Mouse (Mus musculus) ZHBTc4 (cell line): ENCODE results near the gene Phf21a.

Source experiments
- DNase-seq: peaks from one replicate; pipeline ENCODE4 v3.0.0-alpha.2; 2011; ENCODE audit warnings: low read depth, low spot score

Gene Phf21a

DNA sequence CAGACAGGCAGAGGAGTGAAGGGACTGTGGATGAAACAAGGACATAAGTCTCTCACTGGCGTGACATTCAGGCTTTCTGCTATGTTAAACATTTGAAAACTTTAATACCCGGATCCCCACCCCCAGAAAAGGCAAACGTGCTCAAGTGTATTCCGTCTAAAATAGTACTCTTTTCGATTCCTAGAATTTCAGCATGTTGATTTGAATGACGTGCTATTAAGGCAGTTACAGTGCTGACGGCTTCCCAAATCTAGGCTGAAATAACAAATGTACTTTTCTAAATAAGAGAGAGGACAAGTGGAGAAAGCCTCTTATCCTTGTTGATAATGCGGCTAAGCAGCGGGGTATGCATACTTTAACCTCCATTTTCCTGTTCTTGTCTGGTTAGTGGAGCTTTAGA, 137.1 kb downstream of the Phf21a start:
- DNase-seq: no peak

DNA sequence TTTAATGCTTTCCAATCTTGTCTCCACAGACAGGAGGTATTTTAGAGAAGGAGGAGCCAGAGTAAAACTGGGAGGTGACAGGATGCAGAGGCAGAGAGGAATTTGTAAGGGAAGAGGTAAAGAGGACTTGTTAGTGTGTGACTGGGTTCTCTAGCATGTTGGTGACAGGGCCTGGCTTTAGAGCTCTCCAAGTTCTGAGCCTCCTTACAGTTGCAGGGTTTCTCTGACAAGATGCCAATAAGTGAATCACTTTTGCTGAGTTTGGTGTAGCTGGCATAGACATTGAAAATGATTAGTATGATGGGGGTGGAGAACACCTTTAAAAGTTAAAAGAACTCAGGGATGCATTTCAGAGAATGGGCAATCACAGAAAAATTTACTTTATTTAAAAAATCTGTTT, 138.8 kb downstream of the Phf21a start:
- DNase-seq: no peak

DNA sequence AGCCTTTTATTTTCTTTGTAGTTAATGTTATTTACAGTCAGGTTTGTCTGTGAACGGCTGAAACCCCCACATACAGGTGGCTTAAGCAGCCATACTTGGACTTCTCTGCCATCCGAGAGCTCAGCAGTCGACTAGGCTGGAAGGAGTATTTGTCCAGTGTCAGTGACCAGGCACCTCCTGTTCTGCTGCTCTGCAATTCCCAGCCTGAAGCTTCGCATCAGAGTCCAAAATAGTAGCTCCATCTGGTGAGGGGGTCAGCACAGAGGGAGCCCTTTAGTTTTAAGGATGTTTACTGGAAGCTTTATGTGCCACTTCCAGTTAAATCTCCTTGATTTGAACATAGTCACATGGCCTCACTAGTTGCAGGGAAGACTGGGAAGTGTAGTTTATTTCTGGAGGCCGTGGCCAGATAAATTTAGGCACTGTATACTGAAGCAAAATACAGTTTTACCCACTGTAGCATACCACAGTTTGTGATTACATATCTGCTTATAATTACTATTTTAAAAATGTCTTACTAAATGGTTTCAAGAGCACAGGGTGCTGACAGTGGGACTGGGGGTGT, 141.9 kb downstream of the Phf21a start:
- no peak for DNase-seq

DNA sequence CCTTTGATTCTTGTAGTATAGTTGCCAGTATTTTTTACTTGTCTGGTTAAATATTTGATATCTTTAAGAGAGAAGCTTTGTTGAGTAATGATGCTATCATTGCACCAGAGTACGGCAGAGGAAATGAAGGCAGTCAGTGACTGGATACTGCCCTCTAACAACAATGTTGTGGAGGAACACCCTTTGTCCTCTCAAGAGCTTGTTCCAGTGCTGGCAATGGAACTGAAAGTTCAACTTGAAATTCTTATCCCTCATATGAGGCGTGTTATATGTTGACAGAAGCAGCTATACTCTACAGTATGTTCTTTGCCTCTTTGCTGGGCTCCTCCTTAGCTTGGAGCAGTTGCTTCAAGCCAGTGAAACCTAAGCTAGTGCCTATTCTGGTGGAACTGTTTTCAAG, 147.4 kb downstream of the Phf21a start:
- DNase-seq: no peak

DNA sequence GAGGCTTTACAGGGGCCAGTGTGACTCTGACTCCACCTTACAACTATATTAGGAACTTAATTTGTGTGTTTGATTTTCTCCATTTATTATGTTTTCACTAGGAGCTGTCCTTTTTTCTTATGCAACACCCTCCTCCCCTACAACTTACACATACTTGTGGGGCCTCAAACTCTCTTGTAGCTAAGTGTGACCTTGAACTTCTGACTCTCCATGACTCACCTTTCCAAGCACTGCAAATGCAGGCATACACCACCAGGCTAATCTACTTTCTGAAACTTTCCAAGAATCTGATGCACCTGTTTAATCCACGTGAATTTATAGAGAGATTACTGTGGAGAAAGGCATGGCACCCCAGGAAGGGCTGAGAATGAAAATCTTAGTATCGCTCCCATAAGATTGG, 147.9 kb downstream of the Phf21a start:
- no peak for DNase-seq

DNA sequence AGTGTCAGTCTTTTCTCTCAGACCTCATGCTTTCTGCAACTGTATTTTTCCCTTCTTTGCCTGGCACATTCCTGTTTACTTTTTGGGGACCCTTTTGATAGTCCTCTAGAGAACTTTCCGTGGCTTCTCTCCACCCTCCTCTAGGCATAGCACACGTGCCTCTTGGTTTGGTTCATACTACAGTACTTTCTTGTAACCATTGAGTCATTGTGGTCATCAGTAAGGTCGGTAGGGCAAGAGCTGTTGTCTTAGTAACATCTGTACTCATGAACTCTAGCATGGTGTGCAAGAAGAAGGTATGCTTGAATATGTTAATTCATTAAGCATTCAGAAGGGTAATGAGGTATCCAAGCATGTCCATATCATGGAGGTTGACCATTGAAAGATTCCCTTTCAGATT, 148.4 kb downstream of the Phf21a start:
- DNase-seq: no peak

DNA sequence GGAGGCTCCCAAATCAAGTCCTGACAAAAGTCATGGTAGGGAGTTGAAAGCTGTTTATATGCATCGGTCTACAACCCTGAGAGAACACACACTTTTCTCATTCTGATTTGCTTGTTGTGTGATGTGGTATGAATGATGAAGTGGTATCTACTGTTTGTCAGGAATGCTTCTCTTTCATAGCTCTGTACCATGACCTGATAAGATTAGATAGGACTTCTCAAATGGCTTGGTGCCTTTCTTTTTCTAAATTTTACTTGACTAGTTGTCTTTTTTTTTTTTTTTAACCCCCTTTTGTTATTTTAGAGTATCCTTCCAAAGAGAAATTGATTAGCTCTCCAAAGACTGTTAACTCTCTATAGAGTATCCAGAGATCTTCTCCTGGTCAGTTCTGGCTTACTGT, 153.2 kb downstream of the Phf21a start:
- no peak for DNase-seq

DNA sequence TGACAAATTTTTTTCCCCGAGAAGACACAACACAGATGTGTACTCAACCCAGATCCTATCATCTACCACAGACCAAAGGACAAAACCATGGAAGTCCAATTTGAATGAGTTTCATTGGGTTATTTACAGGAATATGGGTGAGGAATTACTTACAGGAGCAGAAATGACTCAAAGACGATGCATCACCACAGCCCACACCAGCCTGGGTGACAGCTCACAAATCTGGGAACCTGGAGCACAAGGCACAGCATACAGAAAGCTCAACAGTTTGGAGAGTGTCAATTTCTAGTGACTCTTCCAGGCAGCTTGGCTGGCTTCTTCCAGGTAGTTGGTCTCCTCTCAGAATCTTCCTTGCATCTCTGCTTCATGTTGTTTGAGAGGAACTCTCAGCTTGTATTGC, 154.8 kb downstream of the Phf21a start:
- no peak for DNase-seq

DNA sequence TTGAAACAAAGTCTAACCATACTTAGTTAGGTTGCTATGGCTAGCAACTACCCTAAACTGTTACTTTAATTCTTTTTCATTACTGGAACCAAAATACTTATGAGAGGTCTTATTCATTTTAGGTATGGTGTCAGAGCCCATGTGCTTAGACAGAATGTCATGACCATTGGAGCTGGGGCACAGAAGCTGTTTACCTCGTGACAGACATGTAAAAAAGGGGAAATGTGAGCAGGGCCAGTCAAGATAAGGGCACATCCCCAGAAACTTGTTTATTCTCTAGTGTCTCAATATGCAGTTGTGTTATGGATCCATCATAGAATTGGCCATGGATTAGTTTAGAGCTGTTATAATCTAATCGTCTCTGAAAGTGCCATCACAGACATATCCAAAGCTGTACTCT, 157.6 kb downstream of the Phf21a start:
- DNase-seq: no peak

DNA sequence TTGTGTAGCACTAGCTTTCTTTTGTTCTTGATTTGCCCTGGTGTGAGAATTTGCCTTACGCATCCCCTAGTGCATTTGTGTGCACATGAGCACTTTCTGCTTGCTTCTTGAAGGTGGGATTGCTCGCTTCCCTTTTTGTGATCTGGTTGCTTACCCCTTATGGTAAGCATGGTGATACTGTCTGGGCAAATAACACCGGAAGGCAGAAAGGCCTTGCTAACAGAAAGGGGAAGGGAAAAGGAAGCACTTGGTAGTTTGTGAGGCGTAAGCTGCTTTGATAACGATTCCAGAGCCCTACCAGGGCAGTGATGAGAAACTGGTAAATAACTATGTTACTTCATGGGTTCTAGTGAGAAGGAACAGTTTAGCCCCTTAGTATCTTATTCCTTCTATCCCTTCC, 160.9 kb downstream of the Phf21a start:
- no peak for DNase-seq

DNA sequence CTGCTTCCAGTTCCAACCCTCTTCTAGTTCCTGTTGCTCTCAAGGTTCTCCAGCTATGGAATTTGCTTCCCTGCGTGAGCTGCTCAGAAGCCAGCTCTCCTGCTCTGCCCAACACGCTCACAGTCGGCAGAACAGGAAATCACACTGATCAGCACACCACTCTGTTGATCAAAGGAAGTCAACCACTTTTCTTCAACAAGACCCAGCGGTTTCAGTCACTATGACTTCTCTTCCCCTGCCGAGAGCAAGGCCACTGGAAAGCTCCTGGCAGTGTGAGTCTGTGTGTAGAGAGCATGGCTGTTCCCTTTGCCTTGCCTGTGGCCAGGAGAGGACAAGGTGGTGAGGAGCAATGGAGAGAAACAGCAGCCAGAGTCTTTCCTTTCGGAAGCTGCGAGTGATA, 163.2 kb downstream of the Phf21a start:
- no peak for DNase-seq

DNA sequence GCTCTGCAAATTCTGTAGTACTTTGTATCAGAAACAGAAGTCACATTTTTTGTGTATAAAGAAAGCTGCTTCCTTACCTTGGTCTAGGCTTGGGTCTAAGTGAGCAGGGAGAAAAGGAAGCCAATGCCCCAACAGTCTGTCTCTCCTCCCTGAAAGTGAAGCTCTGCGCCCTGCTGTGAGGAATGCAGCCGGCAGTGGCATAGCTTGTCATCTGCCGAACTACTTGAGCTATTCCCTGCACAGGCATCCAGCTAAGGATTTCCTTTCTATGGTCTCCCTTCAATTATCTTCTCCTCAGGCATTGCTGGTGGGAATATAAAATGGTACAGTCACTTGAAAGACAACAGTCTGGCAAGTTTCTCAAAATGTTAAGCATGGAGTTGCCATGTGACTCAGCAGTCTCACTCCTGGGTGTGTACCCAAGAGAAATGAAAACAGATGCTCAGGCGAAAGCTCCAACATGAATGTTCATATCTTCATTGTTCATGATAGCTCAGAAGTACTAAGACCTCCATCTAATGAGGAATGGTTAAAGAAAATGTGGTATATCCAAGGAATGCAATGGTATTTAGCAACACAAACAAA, 164.5 kb downstream of the Phf21a start:
- DNase-seq: peak; percentile 16

DNA sequence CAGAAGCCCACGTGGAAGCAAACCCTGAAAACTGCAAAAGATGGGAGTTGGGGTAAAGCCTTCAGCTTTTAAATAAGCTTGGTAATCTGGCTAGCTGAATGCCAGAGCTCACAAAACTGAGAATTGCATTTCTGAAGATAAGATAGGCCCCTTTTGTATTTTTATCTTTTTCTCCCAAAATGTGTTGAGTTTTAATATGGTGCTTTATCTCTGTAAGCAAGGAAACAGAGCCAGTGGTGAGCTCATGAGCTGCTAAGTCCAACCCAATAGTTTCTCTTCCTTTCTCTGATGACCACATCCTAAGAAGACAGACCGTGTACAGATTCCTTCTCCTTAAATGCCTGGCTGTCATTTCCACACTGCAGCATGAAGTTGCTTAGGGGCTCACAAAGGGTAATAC, 167.0 kb downstream of the Phf21a start:
- DNase-seq: no peak

DNA sequence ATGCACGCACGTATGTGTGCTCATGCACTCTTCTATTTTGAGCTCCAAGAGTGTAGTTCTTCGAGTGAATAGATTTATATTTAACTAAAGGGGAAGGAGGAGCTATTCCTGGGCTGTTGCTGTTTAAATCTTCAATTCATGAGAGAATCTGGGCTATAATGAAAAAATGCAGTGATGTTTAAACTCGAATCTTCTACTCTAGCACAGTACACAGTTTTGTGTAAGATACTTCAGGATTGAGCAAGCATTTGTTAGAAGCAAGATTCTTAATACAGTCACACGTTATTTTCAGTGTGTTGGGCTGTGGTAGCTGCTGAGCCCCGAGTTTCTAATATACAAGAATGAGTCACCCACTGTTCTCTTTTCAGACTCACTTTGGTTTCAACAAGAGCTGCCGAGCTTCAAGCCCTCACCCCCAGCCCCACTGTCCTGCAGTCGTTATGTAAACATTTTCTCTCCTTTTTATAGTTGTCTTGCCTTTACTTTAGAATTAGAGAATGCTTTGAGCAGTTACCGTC, 173.2 kb downstream of the Phf21a start:
- no peak for DNase-seq

DNA sequence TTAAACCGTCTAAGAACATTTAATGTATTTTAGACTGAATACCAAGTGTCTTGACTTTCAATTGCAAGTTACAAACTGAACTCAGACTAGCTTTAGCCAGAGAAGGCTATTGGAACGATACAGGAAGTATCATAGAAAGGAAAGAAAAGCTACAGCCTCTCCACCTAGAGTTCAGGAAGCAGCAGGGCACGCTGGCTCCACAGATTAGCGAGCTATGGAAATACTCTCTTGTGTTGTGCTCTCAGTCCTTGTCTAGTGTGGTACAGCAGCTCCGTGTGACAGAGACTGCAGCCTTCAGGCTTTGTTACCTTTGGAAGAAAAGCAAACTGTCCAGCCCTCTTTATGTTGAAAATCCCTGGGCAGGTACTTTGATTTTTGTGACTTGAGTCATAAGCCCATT, 176.3 kb downstream of the Phf21a start:
- DNase-seq: no peak

DNA sequence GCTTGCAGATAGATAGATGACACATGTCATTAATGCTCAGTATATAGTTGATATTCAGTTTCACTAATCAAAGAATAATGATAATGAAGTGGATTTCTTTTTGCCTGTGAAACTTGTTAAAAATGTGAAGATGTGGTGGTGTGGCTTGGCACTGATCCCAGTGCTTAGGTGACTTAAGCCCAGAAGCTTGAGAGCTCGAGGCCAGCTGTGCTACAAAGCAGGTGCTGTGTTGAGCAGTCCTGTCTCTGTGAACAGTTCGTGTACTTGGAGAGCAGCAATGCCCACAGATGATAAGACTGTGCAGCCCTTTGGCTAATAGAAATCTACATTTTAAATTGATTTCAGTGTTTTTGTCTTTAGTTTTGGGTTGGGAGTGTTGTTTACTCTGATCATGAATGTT, 179.6 kb downstream of the Phf21a start:
- no peak for DNase-seq

DNA sequence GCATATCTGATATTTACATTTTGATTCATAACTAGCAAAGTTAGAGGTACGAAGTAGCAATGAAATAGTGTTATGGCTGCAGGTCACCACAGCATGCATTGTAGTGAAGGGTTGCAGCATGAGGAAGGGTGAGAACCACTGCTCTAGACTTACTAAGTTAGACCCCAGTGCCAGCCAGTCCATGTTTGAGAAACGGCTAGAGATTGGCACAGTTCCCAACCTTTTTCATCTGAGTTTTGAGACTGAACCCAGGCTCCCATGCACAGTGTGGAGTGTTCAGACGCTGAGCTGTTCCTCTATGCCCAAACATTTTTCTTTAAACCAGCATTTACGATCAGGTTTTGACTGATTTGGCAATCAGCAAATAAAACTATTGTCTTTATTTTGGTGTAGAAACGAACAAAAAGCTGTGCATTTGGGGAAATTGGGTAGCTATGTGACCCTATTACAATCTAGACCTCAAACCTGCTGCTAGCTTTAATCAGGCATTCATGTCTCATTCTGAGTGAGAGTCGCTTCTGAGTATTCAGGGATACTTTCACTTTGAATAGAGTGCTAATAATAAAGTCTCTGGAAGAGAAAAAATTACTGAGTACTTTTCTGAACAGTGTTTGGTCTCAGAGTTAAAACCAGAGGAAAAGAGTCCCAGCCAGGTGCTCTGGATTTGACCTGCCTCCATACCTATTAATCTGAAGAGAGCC, 180.3 kb downstream of the Phf21a start:
- no peak for DNase-seq

DNA sequence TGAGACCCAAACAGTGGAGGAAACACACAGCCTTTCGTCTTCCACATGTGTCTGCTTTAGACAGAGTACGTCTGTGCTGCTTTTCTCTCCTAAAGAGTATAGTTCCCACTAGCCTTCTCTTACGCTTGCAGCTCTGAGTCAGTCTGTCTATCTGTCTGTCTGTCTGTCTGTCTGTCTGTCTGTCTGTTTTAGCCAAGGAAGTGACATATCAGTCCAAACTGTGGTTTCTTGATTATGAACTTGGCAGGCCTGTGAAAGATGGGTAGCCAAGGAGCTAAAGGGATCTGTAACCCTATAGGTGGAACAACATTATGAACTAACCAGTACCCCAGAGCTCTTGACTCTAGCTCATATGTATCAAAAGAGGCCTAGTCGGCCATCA, 180.9 kb downstream of the Phf21a start:
- no peak for DNase-seq

DNA sequence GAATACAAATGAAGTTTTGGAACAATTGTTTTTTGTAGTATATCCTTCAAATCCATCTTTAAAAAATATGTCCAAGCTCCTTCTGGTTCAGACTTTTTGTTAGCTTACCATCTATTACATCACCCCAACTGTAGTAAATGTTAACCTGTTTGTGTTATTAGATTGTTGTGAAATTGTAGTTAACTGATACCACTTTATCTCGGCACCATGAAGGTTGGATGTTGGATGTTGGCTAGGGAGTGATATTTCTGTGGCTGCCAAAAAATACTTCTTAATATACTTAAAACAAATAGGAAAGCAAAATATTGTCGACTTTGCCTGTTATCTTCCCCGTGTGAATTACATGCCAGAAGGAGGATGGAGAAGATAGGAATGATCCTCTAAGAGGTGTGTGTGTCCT, 184.9 kb downstream of the Phf21a start:
- DNase-seq: no peak

DNA sequence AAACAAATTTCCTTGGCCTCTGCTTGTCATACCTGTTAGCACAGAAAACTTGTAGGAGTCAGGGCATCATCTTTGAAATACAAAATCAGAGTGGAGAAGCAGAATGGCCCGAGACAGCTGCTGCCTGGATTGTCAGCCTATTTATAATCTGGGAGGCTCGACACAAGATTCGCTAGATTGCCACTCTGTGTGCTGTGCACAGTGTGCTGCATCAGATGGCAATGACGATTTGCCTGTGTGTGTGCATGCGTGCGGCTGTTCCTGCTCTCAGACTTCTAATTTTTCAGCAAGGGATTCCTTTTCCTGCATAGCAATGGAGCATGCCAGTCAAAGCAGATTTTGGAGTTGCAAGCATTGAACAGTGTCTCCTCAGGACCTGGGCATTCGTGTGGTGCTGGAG, 185.7 kb downstream of the Phf21a start:
- no peak for DNase-seq

DNA sequence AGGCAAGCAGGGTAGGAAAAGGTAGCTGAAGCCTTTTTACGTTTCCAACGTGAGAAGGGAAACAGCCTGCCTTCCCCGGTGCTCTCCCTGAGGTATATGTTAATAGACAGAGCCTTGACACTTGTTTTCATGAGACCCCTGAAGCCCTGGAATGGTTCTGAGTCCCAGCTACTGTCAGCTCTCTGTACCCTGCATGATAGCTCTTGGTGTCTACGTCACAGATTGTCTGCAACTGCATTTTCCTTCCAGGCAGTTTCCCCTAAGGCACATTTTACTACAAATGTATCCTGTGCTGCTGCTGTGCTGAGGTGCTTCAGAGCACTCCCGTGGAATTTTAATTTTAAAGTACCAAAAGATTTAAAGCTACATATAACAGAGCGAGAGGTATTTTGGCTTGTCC, 186.5 kb downstream of the Phf21a start:
- no peak for DNase-seq

DNA sequence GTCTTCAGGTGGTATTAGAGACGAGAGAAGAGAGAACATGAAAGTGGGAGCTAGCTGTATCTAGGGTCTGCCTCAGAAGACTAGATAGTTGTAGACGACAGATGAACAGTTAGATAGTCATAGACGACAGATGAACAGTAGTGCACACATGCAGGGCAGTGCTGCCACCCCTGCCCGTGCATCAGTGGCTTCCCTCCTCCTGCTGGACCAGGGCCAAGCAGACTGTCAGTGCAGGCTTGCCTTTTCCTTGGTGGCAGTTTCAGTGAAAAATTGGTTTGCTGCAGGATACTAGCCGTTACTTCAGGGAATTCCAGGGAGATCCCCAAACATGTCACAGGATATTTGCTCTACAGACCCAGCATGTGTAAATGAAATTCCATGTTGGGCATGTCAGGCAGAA, 192.7 kb downstream of the Phf21a start:
- DNase-seq: no peak

DNA sequence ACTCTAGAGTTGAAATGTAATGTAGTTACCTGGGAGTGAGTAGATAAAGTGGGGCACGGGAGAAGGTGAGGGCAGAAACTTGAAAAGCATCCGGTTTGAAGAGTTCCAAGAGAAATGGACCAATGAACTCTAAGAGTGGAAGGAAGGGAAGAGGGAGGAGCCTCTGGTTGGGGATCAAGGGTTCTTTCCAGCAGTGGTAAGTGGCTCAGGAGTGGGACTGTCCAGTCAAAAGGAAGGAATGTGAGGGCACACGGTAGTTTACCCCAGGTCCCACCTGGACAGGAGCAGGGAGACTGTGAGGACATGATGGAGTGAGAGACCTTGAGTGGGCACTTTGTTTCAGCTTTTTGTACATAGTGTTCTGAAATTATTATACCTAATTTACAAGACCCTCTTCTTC, 196.4 kb downstream of the Phf21a start:
- no peak for DNase-seq
